Mouse (Mus musculus) adrenal gland, postnatal 4 days (tissue): ENCODE measurements around the gene Wdr76. TPM values are rescaled to one million over a fixed set of nuclear protein-coding genes. Genes with fewer than 3 reads are reported as not detected.
A peak's percentile ranks its signal among the peaks of the same experiment; 100 is the strongest.
"Not testable (repeated sequence)": the region's sequence is repeated elsewhere in the genome, so short reads cannot be mapped to it uniquely, and the experiment has no call there.

Experiments used
- DNase-seq, 2 experiments: peaks; one replicate each; pipeline ENCODE4 v3.0.0; 2021 to 2022; ENCODE audit warnings: low spot score in 2 of 2, mixed read lengths in 2 of 2
- long read RNA-seq, 2 experiments: library from polyadenylated mRNA; stranded (forward); transcript quantifications; one replicate each; pipeline ENCODE4 v2.0.0; 2021
- total RNA-seq, 2 experiments: library from RNA; stranded (reverse); gene quantifications; 2 replicates each; pipeline ENCODE4 v1.2.3; 2021

Gene Wdr76
- 10 to 100 TPM; 12.0 to 13.6 TPM for total RNA-seq
- long read RNA-seq, experiment 1, partial matches to known transcripts, result 0 of 2 reads
- long read RNA-seq, experiment 1, other reads (novel, unspliced or antisense), result 2 of 2 reads
- long read RNA-seq, experiment 2, partial matches to known transcripts, result 0 of 3 reads
- long read RNA-seq, experiment 2, other reads (novel, unspliced or antisense), result 3 of 3 reads

DNA sequence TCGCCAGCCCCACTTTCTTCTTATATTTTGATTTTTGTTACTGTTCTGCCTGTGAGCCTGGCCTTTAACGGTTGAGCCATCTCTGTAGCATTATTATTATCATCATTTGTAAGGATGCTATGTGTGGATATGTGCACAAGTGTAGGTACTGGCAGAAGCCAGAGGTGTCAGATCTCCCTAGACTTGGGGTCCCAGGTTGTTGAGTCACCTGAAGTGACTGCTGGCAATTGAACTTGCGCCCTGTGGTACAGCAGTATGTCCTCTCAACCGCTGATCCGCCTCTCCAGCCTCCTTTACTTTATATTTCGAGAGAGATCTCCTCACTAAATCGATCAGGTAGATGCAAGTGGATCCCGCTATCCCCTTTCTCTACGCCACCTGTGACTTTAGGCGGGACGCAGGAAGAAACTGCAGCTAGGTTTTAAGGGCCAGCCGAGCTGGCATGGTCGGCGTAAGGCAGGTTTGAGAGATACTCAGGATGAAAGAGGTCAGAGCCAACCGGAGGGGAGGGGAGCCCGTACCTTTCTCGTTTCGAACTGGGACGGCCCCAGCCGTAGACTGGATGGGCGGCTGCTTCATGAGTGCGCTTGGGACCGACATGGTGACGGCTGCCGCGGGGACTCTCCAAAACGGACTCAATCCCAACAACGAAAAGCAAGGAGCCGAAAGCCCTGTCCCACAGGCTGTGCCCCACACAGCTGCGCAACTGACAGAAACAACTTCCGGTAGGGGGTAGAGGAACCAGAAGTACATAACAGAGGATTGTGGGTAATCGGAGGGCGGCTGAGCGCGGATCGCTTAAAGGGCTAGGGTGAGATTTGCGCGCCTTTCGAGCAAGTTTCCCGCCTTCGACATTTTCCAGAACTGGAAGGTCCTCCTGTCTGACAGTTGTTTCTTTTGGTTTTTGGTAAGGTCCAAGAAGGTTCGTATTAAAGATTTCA is at the start of gene Wdr76, which contains the start of gene Mfap1a:
Gene Wdr76, plus strand, starts transcription at position 782 of the 941 bp plus-strand sequence.
Gene Mfap1a, minus strand, starts transcription at position 724 of the 941 bp plus-strand sequence.
- DNase-seq, result peak; percentile 54 to 78

DNA sequence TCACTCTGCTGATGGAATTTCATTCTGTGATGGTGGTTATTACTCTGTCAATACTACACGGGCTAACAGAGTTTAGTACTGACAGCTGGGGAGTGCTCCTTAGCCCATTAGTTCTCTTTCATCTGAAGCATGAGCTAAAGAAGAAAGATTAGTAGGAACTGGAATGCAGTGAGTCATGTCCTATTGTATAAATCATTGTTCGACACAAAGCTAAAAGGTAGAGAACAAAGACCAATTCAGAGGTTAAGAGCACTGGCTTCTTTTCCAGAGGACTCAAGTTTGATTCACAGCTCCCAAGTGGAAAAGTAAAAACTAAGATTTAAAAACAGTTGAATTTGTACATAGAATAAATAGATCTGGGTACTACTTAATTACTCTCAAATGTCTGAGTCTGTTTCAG is 46.5 kb upstream of the Wdr76 start:
- DNase-seq, result no peak

DNA sequence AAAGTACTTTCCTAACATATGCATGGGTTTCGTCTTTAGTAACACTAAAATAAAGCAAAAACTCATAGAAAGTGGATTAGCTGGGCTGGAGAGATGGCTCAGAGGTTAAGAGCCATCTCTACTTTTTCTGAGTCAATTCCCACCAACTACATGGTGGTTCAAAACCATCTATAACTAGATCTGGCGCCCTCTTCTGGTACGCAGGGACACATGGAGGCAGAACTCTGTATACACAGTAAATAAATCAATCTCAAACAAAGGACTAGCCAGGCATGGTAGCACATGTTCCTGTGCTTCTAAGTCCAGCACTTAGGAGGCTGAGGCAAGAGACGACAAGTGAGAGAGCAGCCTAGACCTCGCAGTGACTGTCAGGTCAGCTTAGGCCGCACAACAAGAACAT is 37.5 kb upstream of the Wdr76 start:
- DNase-seq, result not testable (repeated sequence)

DNA sequence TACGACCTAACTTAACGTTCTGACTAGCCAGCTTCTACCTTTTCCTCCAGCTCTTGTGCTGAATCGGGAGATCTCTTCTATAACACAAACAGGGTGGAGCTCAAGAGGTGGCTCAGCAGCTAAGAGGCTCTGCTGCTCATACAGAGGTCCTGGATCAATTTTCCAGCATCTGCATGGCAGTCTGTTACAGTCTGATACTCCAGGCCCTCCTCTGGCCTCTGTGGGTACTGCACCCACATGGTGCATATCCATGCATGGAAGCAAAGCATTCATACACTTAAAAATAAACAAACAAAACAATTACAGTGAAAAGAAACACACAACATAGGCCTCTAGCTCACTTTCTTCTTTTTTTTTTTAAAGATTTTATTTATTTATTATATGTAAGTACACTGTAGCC is 33.7 kb upstream of the Wdr76 start:
- not testable (repeated sequence) for DNase-seq

DNA sequence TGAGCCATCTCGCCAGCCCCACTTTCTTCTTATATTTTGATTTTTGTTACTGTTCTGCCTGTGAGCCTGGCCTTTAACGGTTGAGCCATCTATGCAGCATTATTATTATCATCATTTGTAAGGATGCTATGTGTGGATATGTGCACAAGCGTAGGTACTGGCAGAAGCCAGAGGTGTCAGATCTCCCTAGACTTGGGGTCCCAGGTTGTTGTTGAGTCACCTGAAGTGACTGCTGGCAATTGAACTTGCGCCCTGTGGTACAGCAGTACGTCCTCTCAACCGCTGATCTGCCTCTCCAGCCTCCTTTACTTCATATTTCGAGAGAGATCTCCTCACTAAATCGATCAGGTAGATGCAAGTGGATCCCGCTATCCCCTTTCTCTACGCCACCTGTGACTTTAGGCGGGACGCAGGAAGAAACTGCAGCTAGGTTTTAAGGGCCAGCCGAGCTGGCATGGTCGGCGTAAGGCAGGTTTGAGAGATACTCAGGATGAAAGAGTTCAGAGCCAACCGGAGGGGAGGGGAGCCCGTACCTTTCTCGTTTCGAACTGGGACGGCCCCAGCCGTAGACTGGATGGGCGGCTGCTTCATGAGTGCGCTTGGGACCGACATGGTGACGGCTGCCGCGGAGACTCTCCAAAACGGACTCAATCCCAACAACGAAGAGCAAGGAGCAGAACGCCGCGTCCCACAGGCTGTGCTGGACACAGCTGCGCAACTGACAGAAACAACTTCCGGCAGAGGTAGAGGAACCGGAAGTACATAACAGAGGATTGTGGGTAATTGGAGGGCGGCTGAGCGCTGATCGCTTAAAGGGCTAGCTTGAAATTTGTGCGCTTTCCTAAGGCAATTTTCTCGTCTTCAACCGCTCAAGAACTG is 33.0 kb upstream of the Wdr76 start, which contains the start of gene Mfap1b:
Gene Mfap1b, minus strand, starts transcription at position 767 of the 879 bp plus-strand sequence.
- peak in 1 of 2 experiments; percentile 49 for DNase-seq

GRCm38 (mm10) chr2:121474180-121474535 is 32.4 kb upstream of the Wdr76 start:
- DNase-seq, result no peak

DNA sequence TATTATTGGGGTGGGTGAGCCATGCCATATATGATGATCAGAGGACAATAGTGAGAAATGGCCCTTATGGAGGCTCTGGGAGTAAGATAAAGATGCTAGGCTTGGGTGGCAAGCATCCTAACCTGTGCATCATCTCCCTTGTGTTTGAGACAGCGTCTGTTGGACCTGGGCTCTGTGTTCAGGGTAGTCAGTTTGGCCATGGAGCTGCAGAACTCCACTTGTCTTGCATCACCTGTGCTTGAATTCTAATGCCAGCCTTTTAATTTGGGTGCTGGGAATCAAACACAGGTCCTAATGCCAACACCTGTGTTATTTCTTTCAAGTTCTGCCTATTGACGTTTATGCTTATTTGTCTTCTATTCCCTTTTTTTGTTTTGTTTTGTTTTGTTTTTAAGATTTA is 31.2 kb upstream of the Wdr76 start:
- DNase-seq, result not testable (repeated sequence)

DNA sequence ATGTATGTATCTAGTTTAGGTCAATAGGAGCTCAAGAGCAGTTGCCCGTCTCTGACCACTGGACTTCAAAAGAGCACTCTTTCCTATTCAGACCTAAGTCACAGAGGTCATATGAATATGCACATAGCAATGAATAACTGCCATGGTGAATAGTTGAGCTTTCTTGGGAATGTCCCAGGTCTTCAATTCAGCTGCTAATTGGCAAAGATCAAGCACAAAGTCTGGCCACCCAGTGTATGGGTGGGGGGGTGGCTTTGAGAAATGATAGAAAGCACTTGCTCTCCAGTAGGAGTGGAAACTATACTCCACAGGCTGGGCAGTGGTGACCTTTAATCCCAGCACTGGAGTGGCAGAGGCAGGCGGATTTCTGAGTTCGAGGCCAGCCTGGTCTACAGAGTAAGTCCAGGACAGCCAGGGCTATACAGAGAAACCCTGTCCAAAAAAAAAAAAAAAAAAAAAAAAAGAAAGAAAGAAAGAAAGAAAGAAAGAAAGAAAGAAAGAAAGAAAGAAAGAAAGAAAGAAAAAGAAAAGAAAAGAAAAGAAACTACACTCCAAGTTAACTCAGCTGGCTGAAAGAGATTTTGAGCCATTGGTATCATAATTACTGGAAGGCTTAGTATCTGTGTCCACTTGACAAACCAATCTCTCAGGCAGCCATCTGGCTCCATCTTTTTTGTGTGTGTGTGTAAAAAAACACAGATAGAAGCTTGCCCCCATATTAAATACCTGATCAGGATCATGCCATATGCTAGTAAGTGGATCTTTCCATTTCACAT is 28.8 kb upstream of the Wdr76 start:
- DNase-seq, result no peak

- DNase-seq, result no peak
Measured at GRCm38 (mm10) chr2:121480498-121480897, 26.0 kb upstream of the Wdr76 start.

- not testable (repeated sequence) for DNase-seq
Measured at GRCm38 (mm10) chr2:121480916-121481315, 25.6 kb upstream of the Wdr76 start.

DNA sequence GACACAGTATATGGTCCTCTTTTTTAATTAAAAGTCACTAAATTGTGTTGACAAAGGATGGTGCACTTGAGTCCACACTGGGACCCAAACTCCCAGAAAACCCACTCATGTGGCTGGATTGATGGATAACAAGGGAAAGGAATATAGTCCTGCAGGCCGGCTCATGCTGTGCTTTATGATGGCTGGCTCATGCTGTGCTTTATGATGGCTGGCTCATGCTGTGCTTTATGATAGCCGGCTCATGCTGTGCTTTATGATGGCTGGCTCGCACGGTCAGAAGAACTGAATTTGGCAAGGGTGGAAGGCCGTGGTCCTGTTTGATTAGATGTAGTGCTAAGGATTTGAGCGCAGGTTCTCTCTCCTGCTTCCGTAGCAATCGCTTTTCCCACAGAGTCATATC is 22.9 kb upstream of the Wdr76 start:
- DNase-seq, result no peak

- DNase-seq, result not testable (repeated sequence)
Measured at GRCm38 (mm10) chr2:121484403-121484802, 22.1 kb upstream of the Wdr76 start.

DNA sequence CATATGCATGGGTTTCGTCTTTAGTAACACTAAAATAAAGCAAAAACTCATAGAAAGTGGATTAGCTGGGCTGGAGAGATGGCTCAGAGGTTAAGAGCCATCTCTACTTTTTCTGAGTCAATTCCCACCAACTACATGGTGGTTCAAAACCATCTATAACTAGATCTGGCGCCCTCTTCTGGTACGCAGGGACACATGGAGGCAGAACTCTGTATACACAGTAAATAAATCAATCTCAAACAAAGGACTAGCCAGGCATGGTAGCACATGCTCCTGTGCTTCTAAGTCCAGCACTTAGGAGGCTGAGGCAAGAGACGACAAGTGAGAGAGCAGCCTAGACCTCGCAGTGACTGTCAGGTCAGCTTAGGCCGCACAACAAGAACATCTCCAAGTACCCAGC is 5.0 kb upstream of the Wdr76 start:
- not testable (repeated sequence) for DNase-seq

- no peak for DNase-seq
Measured at GRCm38 (mm10) chr2:121507173-121507950, 839 bp downstream of the Wdr76 start.

DNA sequence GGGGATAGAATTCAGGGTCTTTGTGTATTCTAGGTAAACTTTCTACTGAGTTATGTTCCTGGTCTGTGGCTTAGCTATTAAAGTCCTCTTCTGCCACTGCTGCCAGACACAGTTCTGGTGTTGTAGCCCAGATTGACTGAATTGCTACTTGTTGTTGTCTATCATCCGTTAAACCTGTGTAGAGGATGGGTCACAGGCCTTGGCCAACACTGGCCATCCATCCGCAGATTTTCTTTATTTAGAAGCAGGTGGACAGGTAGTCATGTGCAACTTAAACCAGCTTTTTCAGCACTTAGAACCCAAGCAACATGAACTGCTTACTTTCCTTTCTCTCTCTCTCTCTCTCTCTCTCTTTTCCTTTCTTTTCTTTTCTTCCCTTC is 1.4 kb downstream of the Wdr76 start:
- DNase-seq, result no peak

DNA sequence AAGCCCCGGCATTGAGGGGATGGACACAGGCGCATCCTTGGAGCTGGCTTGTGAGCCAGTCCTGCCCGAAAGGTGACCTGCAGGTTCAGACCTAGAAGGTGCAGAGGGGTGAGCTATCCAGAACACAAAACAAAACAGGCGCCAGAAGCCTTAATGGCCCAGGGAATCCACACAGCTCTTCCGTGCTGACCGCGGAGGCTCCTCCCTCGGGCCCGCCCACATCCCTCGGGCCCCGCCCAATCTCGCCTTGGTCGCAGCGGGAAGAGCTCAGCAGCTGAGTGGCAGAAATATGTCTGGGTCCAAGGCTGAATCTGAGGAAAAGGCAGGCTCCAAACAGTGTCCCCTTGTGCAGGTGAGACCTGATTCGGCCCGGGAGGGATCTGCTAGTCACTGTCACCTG is 3.1 kb downstream of the Wdr76 start:
- peak; percentile 28 to 42 for DNase-seq

DNA sequence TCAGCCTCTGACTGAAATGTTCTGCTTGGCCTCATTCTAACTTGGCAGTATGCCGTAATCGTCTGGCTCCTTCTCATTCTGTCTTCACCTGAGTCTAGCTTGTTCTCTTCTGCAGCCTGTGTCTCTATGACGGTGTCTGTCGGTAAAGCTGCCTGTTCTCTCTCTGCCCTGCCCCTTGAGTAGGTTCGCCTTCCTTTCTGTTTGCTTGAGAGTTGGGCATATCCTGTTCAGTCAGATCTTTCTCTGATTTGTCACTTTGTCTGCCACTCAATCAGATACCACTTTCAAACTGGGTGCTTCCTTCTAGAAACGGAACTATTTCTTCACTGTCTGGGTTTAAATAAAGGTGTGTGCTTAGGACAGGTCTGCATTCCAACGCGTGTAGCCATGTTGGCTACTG is 4.9 kb downstream of the Wdr76 start:
- DNase-seq, result no peak

DNA sequence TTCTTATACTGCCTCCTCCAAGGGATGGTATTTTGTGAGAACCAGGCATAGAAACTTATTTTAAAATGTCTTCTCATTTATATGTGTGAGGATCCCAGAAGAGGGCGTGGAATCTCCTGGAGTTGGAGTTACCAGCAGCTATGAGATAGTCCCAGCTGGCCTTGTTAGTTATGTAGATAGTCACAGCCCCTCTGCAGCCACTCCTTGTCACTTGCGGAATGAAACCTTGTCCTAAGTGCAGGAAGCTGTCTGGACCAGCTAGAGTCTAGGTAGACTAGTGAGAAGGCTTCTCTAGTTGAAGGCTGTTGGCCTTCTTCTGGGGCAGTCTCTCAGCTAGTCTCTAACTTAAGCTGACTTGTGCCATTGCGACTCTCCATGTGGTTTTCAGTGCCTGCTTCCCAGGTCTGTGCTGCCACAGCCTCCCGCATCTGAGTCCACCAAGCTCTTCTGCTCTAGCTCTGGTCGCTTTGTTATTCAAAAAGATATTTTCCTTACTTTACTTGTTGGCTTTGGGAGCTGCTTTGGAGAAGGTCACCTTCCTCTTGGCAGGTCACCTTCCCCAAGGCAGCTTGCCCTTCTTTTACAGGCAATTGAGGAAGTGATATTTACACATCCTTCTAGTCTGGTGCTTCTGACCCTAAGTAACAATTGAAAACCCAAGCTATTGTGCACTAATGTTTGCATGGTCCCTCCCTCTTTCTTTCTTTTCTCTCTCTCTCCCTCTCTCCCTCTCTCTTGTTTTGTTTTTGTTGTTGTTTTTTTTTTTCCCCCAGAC is 6.7 kb downstream of the Wdr76 start:
- not testable (repeated sequence) for DNase-seq

DNA sequence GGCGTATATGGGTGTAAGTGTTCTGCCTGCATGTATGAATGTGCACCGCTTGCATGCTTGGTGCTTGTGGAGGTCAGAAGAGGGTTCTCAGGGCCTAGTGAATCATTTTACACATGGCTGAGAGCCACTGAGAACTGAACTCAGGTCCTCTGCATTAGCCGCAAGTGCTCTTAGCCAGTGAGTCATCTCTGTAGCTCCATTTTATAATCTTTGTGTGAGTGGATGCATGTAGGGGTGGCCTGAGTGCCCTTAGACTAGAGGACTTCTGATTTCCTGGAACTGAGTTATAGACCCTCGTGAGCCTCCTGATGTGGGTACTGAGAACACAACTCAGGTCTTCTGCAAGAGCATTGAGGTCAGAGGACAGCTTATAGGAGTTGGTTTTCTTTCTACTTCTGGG is 7.7 kb downstream of the Wdr76 start:
- DNase-seq, result no peak
